Mouse (Mus musculus): Measurements from ENCODE around the gene Usp35. TPM values are rescaled to one million over a fixed set of nuclear protein-coding genes. Genes with fewer than 3 reads are reported as not detected.

The Usp35 gene
- polyA plus RNA-seq (2015; fragmentation: Nextera tagmentation; extraction: Ambion mirVana), result 3.1 and 3.2 TPM in 2 replicates

- under 1% methylated on average over 53 of the region's 68 CpGs for WGBS
- Histone ChIP-seq H3K4me3 (ENCODE audit: low read depth, low read length) (peak within 1 kb of the TSS; percentile 82), H3K27ac (ENCODE audit: low read length) (peak within 1 kb of the TSS; percentile 74), H3K4me2 (ENCODE audit: low read length) (peak within 1 kb of the TSS; percentile 86), H3K27me3 (ENCODE audit: control insufficient read depth, insufficient read depth, low read depth, low read length) (peaks cover 4% of the 10 kb centered on the region), H3K4me1 (ENCODE audit: control insufficient read depth, insufficient read depth, low read length) (peaks cover 28% of the 10 kb centered on the region), H3K9ac (ENCODE audit: low read depth, low read length) (peak within 1 kb of the TSS; percentile 85), H3K36me3 (ENCODE audit: control insufficient read depth, insufficient read depth, low read length) (no peaks in the 10 kb centered on the region), H3K9me3 (replicated peaks; ENCODE audit: control insufficient read depth, low read length, poor library complexity, severe bottlenecking) (no peaks in the 10 kb centered on the region)
- ATAC-seq, result peak; percentile 99
Measured at GRCm38 (mm10) chr7:97331726-97332666, at the start of gene Usp35, which contains the start of gene Kctd21. Gene Usp35, minus strand, starts transcription at chr7:97332020. Gene Kctd21, plus strand, starts transcription at chr7:97332327.

- Histone ChIP-seq H3K27me3 (ENCODE audit: control insufficient read depth, insufficient read depth, low read depth, low read length) (no peaks in the 10 kb centered on the region), H3K9me3 (replicated peaks; ENCODE audit: control insufficient read depth, low read length, poor library complexity, severe bottlenecking) (no peaks in the 10 kb centered on the region), H3K27ac (ENCODE audit: low read length) (no peak overlapping the region), H3K4me1 (ENCODE audit: control insufficient read depth, insufficient read depth, low read length) (no peaks in the 10 kb centered on the region), H3K4me3 (ENCODE audit: low read depth, low read length) (no peak overlapping the region), H3K4me2 (ENCODE audit: low read length) (no peak overlapping the region), H3K9ac (ENCODE audit: low read depth, low read length) (no peak overlapping the region), H3K36me3 (ENCODE audit: control insufficient read depth, insufficient read depth, low read length) (peaks cover 20% of the 10 kb centered on the region)
- no peak for ATAC-seq
- 96% methylated on average over 5 of the region's 5 CpGs for WGBS
Measured at GRCm38 (mm10) chr7:97380500-97381123, 48.8 kb upstream of the Usp35 start.

GRCm38 (mm10) chr7:97379304-97379703 is 47.5 kb upstream of the Usp35 start:
- H3K9me3 ChIP-seq (replicated peaks; ENCODE audit: control insufficient read depth, low read length, poor library complexity, severe bottlenecking), result no peaks in the 10 kb centered on the region
- no peak for ATAC-seq
- no peak overlapping the region for H3K4me3 ChIP-seq (ENCODE audit: low read depth, low read length)
- no peaks in the 10 kb centered on the region for H3K4me1 ChIP-seq (ENCODE audit: control insufficient read depth, insufficient read depth, low read length)
- no peak overlapping the region for H3K4me2 ChIP-seq (ENCODE audit: low read length)
- H3K27me3 ChIP-seq (ENCODE audit: control insufficient read depth, insufficient read depth, low read depth, low read length), result no peaks in the 10 kb centered on the region
- H3K27ac ChIP-seq (ENCODE audit: low read length), result no peak overlapping the region
- H3K36me3 ChIP-seq (ENCODE audit: control insufficient read depth, insufficient read depth, low read length), result peaks cover 20% of the 10 kb centered on the region
- 97% methylated on average over 5 of the region's 5 CpGs for WGBS
- H3K9ac ChIP-seq (ENCODE audit: low read depth, low read length), result no peak overlapping the region

GRCm38 (mm10) chr7:97375906-97376305 is 44.1 kb upstream of the Usp35 start:
- H3K36me3 ChIP-seq (ENCODE audit: control insufficient read depth, insufficient read depth, low read length), result peaks cover 9% of the 10 kb centered on the region; the same call in 1 of the 2 replicates
- 84% methylated on average over 2 of the region's 2 CpGs for WGBS
- H3K4me1 ChIP-seq (ENCODE audit: control insufficient read depth, insufficient read depth, low read length), result peaks cover 10% of the 10 kb centered on the region

GRCm38 (mm10) chr7:97375101-97375500 is 43.3 kb upstream of the Usp35 start:
- Histone ChIP-seq H3K9me3 (replicated peaks; ENCODE audit: control insufficient read depth, low read length, poor library complexity, severe bottlenecking) (no peaks in the 10 kb centered on the region), H3K4me2 (ENCODE audit: low read length) (no peak overlapping the region), H3K27me3 (ENCODE audit: control insufficient read depth, insufficient read depth, low read depth, low read length) (no peaks in the 10 kb centered on the region), H3K27ac (ENCODE audit: low read length) (no peak overlapping the region), H3K4me1 (ENCODE audit: control insufficient read depth, insufficient read depth, low read length) (peaks cover 11% of the 10 kb centered on the region), H3K4me3 (ENCODE audit: low read depth, low read length) (no peak overlapping the region), H3K9ac (ENCODE audit: low read depth, low read length) (no peak overlapping the region), H3K36me3 (ENCODE audit: control insufficient read depth, insufficient read depth, low read length) (0 out of 2 replicates have a peak, but pooled peaks cover 9% of the 10 kb centered on the region)
- WGBS, result 96% methylated on average over 9 of the region's 9 CpGs
- no peak for ATAC-seq

More at GRCm38 (mm10) chr7:97375906-97376305, 44.1 kb upstream of the Usp35 start:
- no peaks in the 10 kb centered on the region for H3K9me3 ChIP-seq (replicated peaks; ENCODE audit: control insufficient read depth, low read length, poor library complexity, severe bottlenecking)
- no peak overlapping the region for H3K4me2 ChIP-seq (ENCODE audit: low read length)
- H3K9ac ChIP-seq (ENCODE audit: low read depth, low read length), result no peak overlapping the region
- no peak overlapping the region for H3K4me3 ChIP-seq (ENCODE audit: low read depth, low read length)
- no peak for ATAC-seq
- no peak overlapping the region for H3K27ac ChIP-seq (ENCODE audit: low read length)
- H3K27me3 ChIP-seq (ENCODE audit: control insufficient read depth, insufficient read depth, low read depth, low read length), result no peaks in the 10 kb centered on the region

- Histone ChIP-seq H3K9me3 (replicated peaks; ENCODE audit: control insufficient read depth, low read length, poor library complexity, severe bottlenecking) (no peaks in the 10 kb centered on the region), H3K4me1 (ENCODE audit: control insufficient read depth, insufficient read depth, low read length) (peaks cover 1% of the 10 kb centered on the region), H3K4me3 (ENCODE audit: low read depth, low read length) (no peak overlapping the region), H3K27me3 (ENCODE audit: control insufficient read depth, insufficient read depth, low read depth, low read length) (no peaks in the 10 kb centered on the region), H3K9ac (ENCODE audit: low read depth, low read length) (no peak overlapping the region), H3K4me2 (ENCODE audit: low read length) (no peak overlapping the region), H3K27ac (ENCODE audit: low read length) (no peak overlapping the region), H3K36me3 (ENCODE audit: control insufficient read depth, insufficient read depth, low read length) (no peaks in the 10 kb centered on the region)
- 81% methylated on average over 1 of the region's 1 CpGs for WGBS
- no peak for ATAC-seq
Measured at GRCm38 (mm10) chr7:97365887-97366286, 34.1 kb upstream of the Usp35 start.

GRCm38 (mm10) chr7:97361467-97361866 is 29.6 kb upstream of the Usp35 start:
- Histone ChIP-seq H3K9ac (ENCODE audit: low read depth, low read length) (no peak overlapping the region), H3K9me3 (replicated peaks; ENCODE audit: control insufficient read depth, low read length, poor library complexity, severe bottlenecking) (no peaks in the 10 kb centered on the region), H3K27me3 (ENCODE audit: control insufficient read depth, insufficient read depth, low read depth, low read length) (no peaks in the 10 kb centered on the region), H3K27ac (ENCODE audit: low read length) (no peak overlapping the region), H3K4me3 (ENCODE audit: low read depth, low read length) (no peak overlapping the region), H3K4me1 (ENCODE audit: control insufficient read depth, insufficient read depth, low read length) (no peaks in the 10 kb centered on the region), H3K4me2 (ENCODE audit: low read length) (no peak overlapping the region), H3K36me3 (ENCODE audit: control insufficient read depth, insufficient read depth, low read length) (no peaks in the 10 kb centered on the region)
- 29% methylated on average over 4 of the region's 4 CpGs for WGBS
- no peak for ATAC-seq

GRCm38 (mm10) chr7:97360955-97361354 is 29.1 kb upstream of the Usp35 start:
- ATAC-seq, result no peak
- no peak overlapping the region for H3K4me3 ChIP-seq (ENCODE audit: low read depth, low read length)
- no peak overlapping the region for H3K9ac ChIP-seq (ENCODE audit: low read depth, low read length)
- H3K27me3 ChIP-seq (ENCODE audit: control insufficient read depth, insufficient read depth, low read depth, low read length), result no peaks in the 10 kb centered on the region
- no peaks in the 10 kb centered on the region for H3K4me1 ChIP-seq (ENCODE audit: control insufficient read depth, insufficient read depth, low read length)
- no peaks in the 10 kb centered on the region for H3K36me3 ChIP-seq (ENCODE audit: control insufficient read depth, insufficient read depth, low read length)
- H3K27ac ChIP-seq (ENCODE audit: low read length), result no peak overlapping the region
- 51% methylated on average over 3 of the region's 3 CpGs for WGBS
- H3K4me2 ChIP-seq (ENCODE audit: low read length), result no peak overlapping the region
- no peaks in the 10 kb centered on the region for H3K9me3 ChIP-seq (replicated peaks; ENCODE audit: control insufficient read depth, low read length, poor library complexity, severe bottlenecking)

- Histone ChIP-seq H3K4me3 (ENCODE audit: low read depth, low read length) (no peak overlapping the region), H3K9me3 (replicated peaks; ENCODE audit: control insufficient read depth, low read length, poor library complexity, severe bottlenecking) (no peaks in the 10 kb centered on the region), H3K4me2 (ENCODE audit: low read length) (no peak overlapping the region), H3K9ac (ENCODE audit: low read depth, low read length) (no peak overlapping the region), H3K27ac (ENCODE audit: low read length) (no peak overlapping the region), H3K4me1 (ENCODE audit: control insufficient read depth, insufficient read depth, low read length) (no peaks in the 10 kb centered on the region), H3K36me3 (ENCODE audit: control insufficient read depth, insufficient read depth, low read length) (no peaks in the 10 kb centered on the region), H3K27me3 (ENCODE audit: control insufficient read depth, insufficient read depth, low read depth, low read length) (no peaks in the 10 kb centered on the region)
- no peak for ATAC-seq
- WGBS, result 69% methylated on average over 5 of the region's 5 CpGs
Measured at GRCm38 (mm10) chr7:97360166-97360565, 28.3 kb upstream of the Usp35 start.
